Mouse (Mus musculus): ENCODE data around the gene Zfp473. TPM values are rescaled to one million over a fixed set of nuclear protein-coding genes. Genes with fewer than 3 reads are reported as not detected.
"Not testable (repeated sequence)": the region's sequence is repeated elsewhere in the genome, so short reads cannot be mapped to it uniquely, and the experiment has no call there.

Zfp473 gene
- 1.5 and 2.0 TPM in 2 replicates for polyA plus RNA-seq (2016; fragmentation: Nextera tagmentation; extraction: Ambion mirVana)

DNA sequence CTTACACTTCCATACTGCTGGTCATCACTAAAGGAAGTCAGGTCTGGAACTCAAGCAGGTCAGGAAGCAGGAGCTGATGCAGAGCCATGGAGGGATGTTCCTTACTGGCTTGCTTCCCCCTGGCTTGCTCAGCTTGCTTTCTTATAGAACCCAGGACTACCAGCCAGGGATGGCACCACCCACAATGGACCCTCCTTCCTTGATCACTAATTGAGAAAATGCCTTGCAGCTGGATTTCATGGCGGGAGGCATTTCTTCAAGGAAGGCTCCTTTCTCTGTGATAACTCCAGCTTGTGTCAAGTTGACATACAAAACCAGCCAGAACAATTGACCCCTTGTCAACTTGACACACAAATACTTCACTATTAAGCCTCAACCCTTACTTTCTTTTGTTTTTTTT lies at the start of gene Zfp473:
Gene Zfp473 (minus strand): TSS at position 101 of the 400 bp plus-strand sequence.
- H3K27ac ChIP-seq; ATAC-seq (ENCODE audit: low FRiP score, low read depth); H3K27me3 ChIP-seq (replicated peaks); H3K9ac ChIP-seq; H3K4me3 ChIP-seq; H3K9me3 ChIP-seq; H3K4me2 ChIP-seq (replicated peaks): not testable (repeated sequence)
- Histone ChIP-seq H3K4me1 (peaks cover 13% of the 10 kb centered on the region), H3K36me3 (peaks cover 40% of the 10 kb centered on the region)
- 83% methylated on average over 1 of the region's 1 CpGs for WGBS

- no peak for ATAC-seq (ENCODE audit: low FRiP score, low read depth)
- Histone ChIP-seq H3K4me3 (no peak overlapping the region), H3K27ac (no peak overlapping the region), H3K27me3 (replicated peaks) (no peaks in the 10 kb centered on the region), H3K36me3 (no peaks in the 10 kb centered on the region), H3K4me2 (replicated peaks) (no peak overlapping the region), H3K4me1 (no peaks in the 10 kb centered on the region), H3K9ac (no peak overlapping the region), H3K9me3 (no peaks in the 10 kb centered on the region)
- WGBS = 81% methylated on average over 6 of the region's 6 CpGs
Measured at GRCm38 (mm10) chr7:44792781-44793180, 41.9 kb upstream of the Zfp473 start.

- Histone ChIP-seq H3K9ac (no peak overlapping the region), H3K4me1 (no peaks in the 10 kb centered on the region), H3K9me3 (no peaks in the 10 kb centered on the region), H3K4me2 (replicated peaks) (no peak overlapping the region), H3K4me3 (no peak overlapping the region), H3K36me3 (no peaks in the 10 kb centered on the region), H3K27ac (no peak overlapping the region), H3K27me3 (replicated peaks) (no peaks in the 10 kb centered on the region)
- WGBS = 56% methylated on average over 4 of the region's 4 CpGs
- no peak for ATAC-seq (ENCODE audit: low FRiP score, low read depth)
Measured at GRCm38 (mm10) chr7:44790066-44790465, 39.2 kb upstream of the Zfp473 start.

- ATAC-seq (ENCODE audit: low FRiP score, low read depth) = no peak
- WGBS = 74% methylated on average over 3 of the region's 3 CpGs
Measured at GRCm38 (mm10) chr7:44789531-44789930, 38.7 kb upstream of the Zfp473 start.

DNA sequence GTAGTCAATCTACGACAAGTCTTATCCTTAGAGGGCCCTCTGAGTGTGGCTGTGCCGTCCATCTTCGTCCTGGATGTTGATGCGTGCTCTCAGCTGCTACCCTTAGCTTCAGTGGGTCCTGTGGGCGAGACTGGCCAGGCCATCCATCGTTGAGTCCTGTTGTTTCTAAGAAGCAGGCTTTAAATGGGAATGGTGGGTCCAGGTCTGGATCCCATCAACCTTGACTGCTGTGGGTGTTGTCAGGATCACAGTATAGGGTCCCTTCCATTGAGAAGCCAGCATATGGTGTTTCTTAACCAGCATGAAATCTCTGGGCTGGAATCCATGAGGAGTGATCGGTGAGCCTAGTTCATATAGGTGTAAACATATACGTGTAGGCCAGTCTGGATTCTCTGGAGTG lies 29.3 kb upstream of the Zfp473 start:
- Histone ChIP-seq H3K27me3 (replicated peaks) (no peaks in the 10 kb centered on the region), H3K9me3 (no peaks in the 10 kb centered on the region), H3K4me3 (no peak overlapping the region), H3K9ac (no peak overlapping the region), H3K36me3 (peaks cover 32% of the 10 kb centered on the region), H3K4me2 (replicated peaks) (no peak overlapping the region), H3K4me1 (no peaks in the 10 kb centered on the region), H3K27ac (no peak overlapping the region)
- 88% methylated on average over 8 of the region's 8 CpGs for WGBS
- no peak for ATAC-seq (ENCODE audit: low FRiP score, low read depth)

More at GRCm38 (mm10) chr7:44789531-44789930, 38.7 kb upstream of the Zfp473 start:
- H3K9ac ChIP-seq = no peak overlapping the region
- no peaks in the 10 kb centered on the region for H3K4me1 ChIP-seq
- no peak overlapping the region for H3K4me3 ChIP-seq
- H3K4me2 ChIP-seq (replicated peaks) = no peak overlapping the region
- no peak overlapping the region for H3K27ac ChIP-seq
- H3K36me3 ChIP-seq = no peaks in the 10 kb centered on the region
- no peaks in the 10 kb centered on the region for H3K9me3 ChIP-seq
- H3K27me3 ChIP-seq (replicated peaks) = no peaks in the 10 kb centered on the region

DNA sequence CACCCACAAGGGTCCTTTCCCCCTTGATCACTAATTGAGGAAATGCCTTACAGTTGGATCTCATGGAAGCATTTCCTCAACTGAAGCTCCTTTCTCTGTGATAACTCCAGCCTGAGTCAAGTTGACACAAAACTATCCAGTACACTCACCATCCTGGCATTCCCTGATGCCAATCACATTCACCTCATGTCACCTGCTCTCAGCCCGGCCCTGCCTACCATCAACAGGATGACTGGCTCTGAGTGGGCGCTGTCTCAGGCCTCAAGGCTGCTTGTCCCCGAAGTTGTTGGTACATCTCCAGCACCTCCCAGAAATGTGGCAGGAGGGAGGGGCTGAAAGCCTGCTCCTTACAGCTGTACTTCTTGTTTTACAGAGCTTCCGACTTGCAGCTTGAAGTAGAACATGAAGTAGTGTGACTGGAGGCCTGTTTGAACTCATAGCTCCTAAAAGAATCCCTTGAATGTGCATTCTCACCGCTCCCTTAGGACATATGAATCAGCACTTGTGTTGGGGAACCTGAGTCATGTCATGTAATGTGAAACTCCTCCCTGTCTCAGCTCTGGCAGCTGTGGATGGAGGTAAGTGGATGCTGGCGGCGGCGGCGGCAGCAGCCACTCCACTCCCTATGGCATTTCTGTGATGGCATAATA lies 26.1 kb upstream of the Zfp473 start:
- H3K36me3 ChIP-seq = peaks cover 51% of the 10 kb centered on the region
- no peak overlapping the region for H3K4me2 ChIP-seq (replicated peaks)
- H3K9ac ChIP-seq = no peak overlapping the region
- no peaks in the 10 kb centered on the region for H3K4me1 ChIP-seq
- no peaks in the 10 kb centered on the region for H3K9me3 ChIP-seq
- ATAC-seq (ENCODE audit: low FRiP score, low read depth) = no peak
- H3K27ac ChIP-seq = no peak overlapping the region
- H3K4me3 ChIP-seq = no peak overlapping the region
- H3K27me3 ChIP-seq (replicated peaks) = no peaks in the 10 kb centered on the region
- 93% methylated on average over 9 of the region's 9 CpGs for WGBS

DNA sequence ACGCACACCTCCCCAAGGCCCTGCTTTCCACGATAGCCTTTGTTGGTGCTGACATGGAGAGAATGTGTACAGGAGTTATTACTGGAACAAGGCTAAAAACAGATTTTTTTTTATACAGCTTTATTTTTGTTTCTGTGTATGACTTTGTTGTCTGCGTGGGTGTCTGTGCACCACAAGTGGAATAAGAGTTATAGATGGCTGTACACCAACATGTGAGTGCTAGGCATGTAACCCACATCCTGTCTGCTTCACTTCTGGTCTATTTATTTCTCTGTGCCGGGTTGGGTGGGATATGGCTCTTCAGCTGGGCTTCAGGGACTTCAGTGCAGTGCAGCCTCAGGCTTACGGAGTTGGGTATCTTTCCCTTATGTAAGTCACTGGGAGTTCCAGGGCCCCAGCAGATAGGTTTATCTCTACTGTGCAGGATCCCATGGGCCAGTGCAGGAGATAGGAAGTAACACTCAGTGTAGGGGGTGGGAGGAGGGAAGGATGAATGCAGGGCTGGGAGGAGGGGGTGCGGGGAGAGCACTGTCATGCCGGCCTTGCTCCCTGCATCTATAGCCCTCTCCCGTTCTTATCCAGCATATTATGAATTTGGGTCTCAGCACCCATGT lies 21.8 kb upstream of the Zfp473 start:
- ATAC-seq (ENCODE audit: low FRiP score, low read depth) = no peak
- 94% methylated on average over 8 of the region's 8 CpGs for WGBS
- peaks cover 71% of the 10 kb centered on the region for H3K36me3 ChIP-seq
- H3K4me2 ChIP-seq (replicated peaks) = no peak overlapping the region
- no peaks in the 10 kb centered on the region for H3K4me1 ChIP-seq
- no peak overlapping the region for H3K27ac ChIP-seq
- H3K9me3 ChIP-seq = no peaks in the 10 kb centered on the region
- H3K4me3 ChIP-seq = no peak overlapping the region
- H3K9ac ChIP-seq = no peak overlapping the region
- H3K27me3 ChIP-seq (replicated peaks) = no peaks in the 10 kb centered on the region

- H3K9me3 ChIP-seq = no peaks in the 10 kb centered on the region
- H3K27me3 ChIP-seq (replicated peaks) = no peaks in the 10 kb centered on the region
- 16% methylated on average over 6 of the region's 6 CpGs for WGBS
- H3K4me2 ChIP-seq (replicated peaks) = no peak overlapping the region
- H3K36me3 ChIP-seq = peaks cover 72% of the 10 kb centered on the region
- no peak overlapping the region for H3K4me3 ChIP-seq
- H3K9ac ChIP-seq = no peak overlapping the region
- no peak overlapping the region for H3K27ac ChIP-seq
- ATAC-seq (ENCODE audit: low FRiP score, low read depth) = no peak
- no peaks in the 10 kb centered on the region for H3K4me1 ChIP-seq
Measured at GRCm38 (mm10) chr7:44770046-44770578, 19.3 kb upstream of the Zfp473 start.

DNA sequence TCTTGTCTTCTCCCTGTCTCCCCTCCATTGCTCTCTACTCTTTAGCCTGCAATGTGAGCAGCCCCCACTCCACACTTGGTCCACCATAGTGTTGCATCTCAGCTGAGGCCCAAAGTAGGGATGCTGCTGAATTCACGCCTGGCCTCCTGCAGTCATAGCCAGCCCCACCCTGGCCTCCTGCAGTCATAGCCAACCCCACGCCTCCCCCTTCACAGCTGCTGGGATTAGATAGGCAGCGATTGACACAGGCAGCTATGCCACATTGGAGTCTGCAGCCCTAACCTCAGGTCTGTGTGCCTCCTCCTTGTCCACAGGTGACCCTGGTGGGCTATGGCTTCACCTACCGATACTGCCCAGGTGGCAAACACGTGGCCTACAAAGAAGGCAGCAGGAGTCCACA lies 17.3 kb upstream of the Zfp473 start:
- 80% methylated on average over 5 of the region's 5 CpGs for WGBS
- Histone ChIP-seq H3K4me1 (no peaks in the 10 kb centered on the region), H3K4me3 (no peak overlapping the region), H3K4me2 (replicated peaks) (no peak overlapping the region), H3K9me3 (no peaks in the 10 kb centered on the region), H3K27ac (no peak overlapping the region), H3K9ac (no peak overlapping the region), H3K27me3 (replicated peaks) (no peaks in the 10 kb centered on the region), H3K36me3 (peaks cover 74% of the 10 kb centered on the region)
- ATAC-seq (ENCODE audit: low FRiP score, low read depth) = no peak

DNA sequence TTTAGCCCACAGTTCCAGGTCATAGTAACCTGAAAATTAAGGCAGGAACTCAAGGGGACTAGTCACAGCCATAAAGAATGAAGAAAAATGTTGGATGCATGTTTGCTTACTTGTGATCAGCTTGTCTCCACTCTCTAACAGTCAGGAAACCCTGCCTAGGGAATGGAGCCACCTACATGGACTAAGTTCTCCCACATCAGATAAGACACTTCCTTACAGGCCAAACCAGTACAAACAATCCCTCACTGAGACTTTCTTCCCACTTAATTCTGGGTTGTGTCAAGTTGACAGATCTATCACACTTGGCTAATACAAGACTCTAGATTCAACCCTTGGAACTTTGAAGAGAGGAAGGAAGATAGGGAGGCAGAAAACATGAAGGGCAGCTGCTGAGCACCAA lies 9.5 kb upstream of the Zfp473 start:
- H3K36me3 ChIP-seq = peaks cover 79% of the 10 kb centered on the region
- no peak for ATAC-seq (ENCODE audit: low FRiP score, low read depth)
- H3K27me3 ChIP-seq (replicated peaks) = no peaks in the 10 kb centered on the region
- no peaks in the 10 kb centered on the region for H3K4me1 ChIP-seq
- H3K27ac ChIP-seq = no peak overlapping the region
- H3K4me3 ChIP-seq = no peak overlapping the region
- no peak overlapping the region for H3K9ac ChIP-seq
- no peak overlapping the region for H3K4me2 ChIP-seq (replicated peaks)
- no peaks in the 10 kb centered on the region for H3K9me3 ChIP-seq

DNA sequence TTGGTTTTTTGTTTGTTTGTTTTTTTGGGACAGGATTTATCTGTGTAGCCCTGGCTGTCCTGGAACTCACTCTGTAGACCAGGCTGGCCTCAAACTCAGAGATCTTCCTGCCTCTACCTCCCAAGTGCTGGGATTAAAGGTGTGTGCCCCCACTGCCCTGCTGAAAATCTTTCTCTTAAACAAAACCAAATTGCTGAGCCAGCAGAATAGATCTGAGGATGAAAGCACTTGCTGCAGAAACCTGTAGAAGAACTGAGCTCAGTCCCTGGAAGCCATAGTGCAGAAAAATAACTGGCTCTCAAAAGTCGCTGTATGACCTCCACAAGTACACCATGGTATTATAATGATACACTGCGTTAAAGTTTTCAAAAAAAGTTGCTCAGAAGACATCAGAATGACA lies 6.3 kb upstream of the Zfp473 start:
- Histone ChIP-seq H3K36me3 (peaks cover 90% of the 10 kb centered on the region), H3K27me3 (replicated peaks) (no peaks in the 10 kb centered on the region)
- no peak for ATAC-seq (ENCODE audit: low FRiP score, low read depth)

DNA sequence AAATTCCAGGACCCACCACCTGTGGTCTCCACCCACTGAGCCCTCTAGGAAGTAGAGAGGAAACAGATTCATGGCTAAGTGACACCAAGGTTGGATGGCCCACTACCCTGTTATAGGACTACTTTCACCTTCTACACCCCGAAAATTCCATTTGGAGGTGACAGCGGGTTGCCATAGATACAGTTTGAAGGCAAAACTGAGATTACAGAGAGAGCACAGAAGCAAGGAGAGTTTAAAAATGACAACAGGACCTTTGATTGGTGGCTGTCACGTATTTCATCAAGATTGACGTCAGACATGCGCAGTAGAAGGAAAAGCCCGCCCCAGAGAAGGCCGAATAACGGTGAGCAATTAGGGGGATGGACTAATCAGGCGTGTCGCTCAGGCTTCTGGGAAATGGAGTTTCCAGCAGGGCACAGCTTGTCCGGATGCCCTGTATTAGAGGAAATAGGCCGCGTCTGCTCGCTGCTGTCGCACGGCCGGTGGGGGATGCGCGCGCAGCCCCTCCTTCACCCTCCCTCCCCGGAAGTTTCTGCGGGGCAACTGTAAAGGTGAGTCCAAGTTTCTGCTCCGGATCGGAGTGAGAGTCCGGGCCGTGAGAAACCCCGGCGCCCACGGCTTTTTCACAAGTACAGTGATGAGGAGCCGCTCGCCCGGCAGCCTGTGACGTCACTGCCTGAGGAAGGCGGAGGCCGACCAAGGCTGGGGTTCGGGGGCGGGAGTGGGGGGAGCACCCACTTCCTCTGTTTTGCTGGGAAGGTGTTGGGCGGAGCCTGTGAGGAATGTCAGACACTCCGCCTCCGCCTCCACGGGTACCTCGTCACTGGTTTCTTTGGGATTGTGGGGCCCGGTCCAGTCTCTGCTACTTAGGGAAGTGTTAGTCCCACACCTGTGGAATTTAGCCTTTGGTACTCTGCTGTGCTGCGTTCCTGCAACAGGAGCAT lies 2.5 kb downstream of the Zfp473 start, which contains the start of gene Vrk3:
Gene Vrk3 (plus strand): TSS at position 313 of the 944 bp plus-strand sequence.
- Histone ChIP-seq H3K4me3 (peak within 1 kb of the TSS; percentile 63), H3K9me3 (no peaks in the 10 kb centered on the region), H3K9ac (peak within 1 kb of the TSS; percentile 59), H3K27me3 (replicated peaks) (no peaks in the 10 kb centered on the region), H3K27ac (no peak within 1 kb of the TSS), H3K4me2 (replicated peaks) (peak within 1 kb of the TSS; percentile 76), H3K4me1 (peaks cover 23% of the 10 kb centered on the region), H3K36me3 (peaks cover 14% of the 10 kb centered on the region)
- under 1% methylated on average over 44 of the region's 44 CpGs for WGBS
- ATAC-seq (ENCODE audit: low FRiP score, low read depth) = peak; percentile 96

More for the DNA sequence above, 6.3 kb upstream of the Zfp473 start:
- Histone ChIP-seq H3K27ac (no peak overlapping the region), H3K4me1 (no peaks in the 10 kb centered on the region), H3K4me2 (replicated peaks) (no peak overlapping the region), H3K9me3 (no peaks in the 10 kb centered on the region), H3K4me3 (no peak overlapping the region), H3K9ac (no peak overlapping the region)
- WGBS = 84% methylated on average over 2 of the region's 2 CpGs
